ENCODE assay signal across 8 mouse cellular contexts in genomic region chrX:42360173-42360931, GRCm38 (mm10).
DNase-seq lines count a peak whose midpoint lies in the region; ATAC-seq and TF ChIP-seq lines count a peak whose summit lies in the region.

No protein-coding gene starts in this region.

- H3K36me3 ChIP-seq in limb, embryonic 12.5 days: no peaks in the 10 kb centered on the region
- no peaks in the 10 kb centered on the region for H3K36me3 ChIP-seq in myocyte (ENCODE audit: control insufficient read depth, insufficient read depth)

- no peak for TF ChIP-seq POLR2A in myocyte (IDR thresholded peaks at IDR 0.05; ENCODE audit: insufficient read length, low read depth)

- no peaks in the 10 kb centered on the region for H3K9me3 ChIP-seq in limb, embryonic 12.5 days

- H3K27ac ChIP-seq in layer of hippocampus, adult 2 months: no peak overlapping the region
- H3K27ac ChIP-seq in limb, embryonic 12.5 days: no peak overlapping the region

- peak; percentile 53 for TF ChIP-seq CTCF in layer of hippocampus, adult 2 months (conservative IDR thresholded peaks at IDR 0.05)

- intact Hi-C loops in heart, postnatal 14 days (cut with DNase I): no loop called here

- 17% methylated on average over 15 of the region's 15 CpGs for WGBS in limb, embryonic 12.5 days

- no peaks in the 10 kb centered on the region for H3K4me1 ChIP-seq in limb, embryonic 12.5 days (replicated peaks)

- H3K27me3 ChIP-seq in limb, embryonic 12.5 days: no peaks in the 10 kb centered on the region
- H3K27me3 ChIP-seq in myocyte (ENCODE audit: control insufficient read depth, insufficient read depth, insufficient read length): no peaks in the 10 kb centered on the region

- peak overlapping the region; percentile 51 for H3K4me2 ChIP-seq in limb, embryonic 12.5 days
- peak overlapping the region; percentile 13 for H3K4me2 ChIP-seq in myocyte (ENCODE audit: low read depth)

- H3K4me3 ChIP-seq in layer of hippocampus, adult 2 months: peak overlapping the region; percentile 45
- H3K4me3 ChIP-seq in limb, embryonic 12.5 days (replicated peaks): peak overlapping the region; percentile 16
- no peak overlapping the region for H3K4me3 ChIP-seq in myocyte

- no peak overlapping the region for H3ac ChIP-seq in myocyte (ENCODE audit: control insufficient read depth, insufficient read length)

- H3K79me2 ChIP-seq in myocyte (ENCODE audit: control insufficient read depth, insufficient read depth): no peaks in the 10 kb centered on the region

- H3K9ac ChIP-seq in limb, embryonic 12.5 days (replicated peaks): no peak overlapping the region

- DNase-seq in layer of hippocampus, adult 2 months (ENCODE audit: low spot score in 2 of 2): no peak
- DNase-seq in layer of hippocampus, adult 11-12 months (ENCODE audit: low spot score): no peak
- peak; percentile 58 for DNase-seq in embryo, embryonic 10.5 days (ENCODE audit: low spot score)
- peak; percentile 11 for DNase-seq in heart, postnatal 14 days
- no peak for DNase-seq in layer of hippocampus, adult 8-10 months (ENCODE audit: low spot score in 2 of 2)
- no peak for DNase-seq in MN1 (ENCODE audit: low spot score)

- ATAC-seq in limb, embryonic 12.5 days (ENCODE audit: insufficient number of reproducible peaks, insufficient read depth, low FRiP score, low TSS enrichment, low read depth): no peak

TF ChIP-seq in myocyte, 11 proteins besides CTCF, POLR2A, EP300 and RAD21:
- TF ChIP-seq MAX (IDR thresholded peaks at IDR 0.05; ENCODE audit: low read depth) (no peak), POLR2AphosphoS2 (IDR thresholded peaks at IDR 0.05; ENCODE audit: insufficient read length, low read depth) (no peak), E2F4 (IDR thresholded peaks at IDR 0.05; ENCODE audit: insufficient read depth) (no peak), SRF (IDR thresholded peaks at IDR 0.05; ENCODE audit: control insufficient read depth, insufficient read length, low read depth) (no peak), MYOG (IDR thresholded peaks at IDR 0.05; ENCODE audit: control insufficient read depth in 1 of 3, insufficient read depth in 1 of 3, insufficient read length in 2 of 3, low read depth in 2 of 3) (no peak), USF1 (IDR thresholded peaks at IDR 0.05; ENCODE audit: low read depth) (no peak), TCF3 (IDR thresholded peaks at IDR 0.05; ENCODE audit: insufficient read length, low read depth) (no peak), MYOD1 (IDR thresholded peaks at IDR 0.05; ENCODE audit: control insufficient read depth in 1 of 3, insufficient read length in 2 of 3, low read depth in 2 of 3) (no peak), CEBPB (IDR thresholded peaks at IDR 0.05; ENCODE audit: insufficient read depth, poor library complexity, severe bottlenecking) (no peak), TCF12 (IDR thresholded peaks at IDR 0.05; ENCODE audit: insufficient read depth, poor library complexity, severe bottlenecking) (no peak), REST (IDR thresholded peaks at IDR 0.05; ENCODE audit: insufficient read depth, insufficient read length) (no peak)
TF ChIP-seq in myocyte: peak in this region for 0.

Comparison
In these comparisons a context has a peak if more than half of its experiments do, and no peak if none do; other contexts are left out.
1. DNase-seq: peak in embryo, embryonic 10.5 days (single experiment) and heart, postnatal 14 days (2 of 2); none in layer of hippocampus, adult 2 months (0 of 2), layer of hippocampus, adult 11-12 months (single experiment), layer of hippocampus, adult 8-10 months (0 of 2) and MN1 (single experiment).